Mouse (Mus musculus) thymus, adult 18-20 months (tissue): ENCODE data around the gene Hist1h2bk.

Source experiments
- DNase-seq, 2 experiments: peaks; one replicate each; pipeline ENCODE4 v3.0.0; 2022; ENCODE audit warnings: mixed read lengths in 2 of 2

Gene Hist1h2bk

GRCm38 (mm10) chr13:22035267-22036148 lies at the start of gene Hist1h2bk, which contains the start of gene Hist1h2ah:
Gene Hist1h2bk, plus strand, starts transcription at chr13:22035870.
Gene Hist1h2ah, minus strand, starts transcription at chr13:22035568.
- DNase-seq, result peak; percentile 57 to 82

- no peak for DNase-seq
These were observed 43.1 kb upstream of the Hist1h2bk start for GRCm38 (mm10) chr13:21992550-21992949.

- peak in 1 of 2 experiments; percentile 25 for DNase-seq
These were observed 41.5 kb upstream of the Hist1h2bk start for GRCm38 (mm10) chr13:21993957-21994738.

GRCm38 (mm10) chr13:21994896-21995295 lies 40.8 kb upstream of the Hist1h2bk start:
- DNase-seq, result no peak

GRCm38 (mm10) chr13:21995331-21995914 lies 40.2 kb upstream of the Hist1h2bk start:
- no peak for DNase-seq

GRCm38 (mm10) chr13:21996101-21996839 lies 39.4 kb upstream of the Hist1h2bk start:
- DNase-seq, result no peak

GRCm38 (mm10) chr13:21996840-21997185 lies 38.9 kb upstream of the Hist1h2bk start:
- no peak for DNase-seq

GRCm38 (mm10) chr13:21997201-21997820 lies 38.4 kb upstream of the Hist1h2bk start:
- DNase-seq, result no peak

- no peak for DNase-seq
These were observed 37.8 kb upstream of the Hist1h2bk start for GRCm38 (mm10) chr13:21997821-21998220.

GRCm38 (mm10) chr13:21998412-21998811 lies 37.3 kb upstream of the Hist1h2bk start:
- DNase-seq, result no peak

- no peak for DNase-seq
These were observed 36.5 kb upstream of the Hist1h2bk start for GRCm38 (mm10) chr13:21999147-21999546.

- DNase-seq, result no peak
These were observed 34.3 kb upstream of the Hist1h2bk start for GRCm38 (mm10) chr13:22001346-22001745.

- no peak for DNase-seq
These were observed 33.8 kb upstream of the Hist1h2bk start for GRCm38 (mm10) chr13:22001823-22002222.

- DNase-seq, result peak; percentile 50 to 57
These were observed 29.9 kb upstream of the Hist1h2bk start for GRCm38 (mm10) chr13:22005605-22006333.

GRCm38 (mm10) chr13:22006334-22007120 lies 29.1 kb upstream of the Hist1h2bk start:
- peak; percentile 45 to 64 for DNase-seq

- DNase-seq, result no peak
These were observed 28.6 kb upstream of the Hist1h2bk start for GRCm38 (mm10) chr13:22007121-22007510.

GRCm38 (mm10) chr13:22007872-22008271 lies 27.8 kb upstream of the Hist1h2bk start:
- DNase-seq, result no peak

- DNase-seq, result no peak
These were observed 27.0 kb upstream of the Hist1h2bk start for GRCm38 (mm10) chr13:22008707-22009106.

GRCm38 (mm10) chr13:22009642-22010041 lies 26.0 kb upstream of the Hist1h2bk start, which contains the start of gene Prss16:
Gene Prss16, minus strand, starts transcription at chr13:22009742.
- DNase-seq, result no peak

- no peak for DNase-seq
These were observed 22.0 kb upstream of the Hist1h2bk start for GRCm38 (mm10) chr13:22013716-22014115.
